Mouse (Mus musculus): ENCODE data around the gene Traf4. TPM values are rescaled to one million over a fixed set of nuclear protein-coding genes. Genes with fewer than 3 reads are reported as not detected.
"Not testable (repeated sequence)": the region's sequence is repeated elsewhere in the genome, so short reads cannot be mapped to it uniquely, and the experiment has no call there.

The Traf4 gene
- 10 to 100 TPM; 42.7 to 46.5 TPM for total RNA-seq (2021)
- long read RNA-seq, experiment 1, transcript Traf4-201 (7 exons, 2,078 nt): major isoform, 40 of 48 reads
- long read RNA-seq, experiment 1, partial matches to known transcripts: 3 of 48 reads
- long read RNA-seq, experiment 1, other reads (novel, unspliced or antisense): 5 of 48 reads
- long read RNA-seq, experiment 2, transcript Traf4-201 (7 exons, 2,078 nt): major isoform, 44 of 78 reads
- long read RNA-seq, experiment 2, partial matches to known transcripts: 17 of 78 reads
- long read RNA-seq, experiment 2, other reads (novel, unspliced or antisense): 17 of 78 reads

DNA sequence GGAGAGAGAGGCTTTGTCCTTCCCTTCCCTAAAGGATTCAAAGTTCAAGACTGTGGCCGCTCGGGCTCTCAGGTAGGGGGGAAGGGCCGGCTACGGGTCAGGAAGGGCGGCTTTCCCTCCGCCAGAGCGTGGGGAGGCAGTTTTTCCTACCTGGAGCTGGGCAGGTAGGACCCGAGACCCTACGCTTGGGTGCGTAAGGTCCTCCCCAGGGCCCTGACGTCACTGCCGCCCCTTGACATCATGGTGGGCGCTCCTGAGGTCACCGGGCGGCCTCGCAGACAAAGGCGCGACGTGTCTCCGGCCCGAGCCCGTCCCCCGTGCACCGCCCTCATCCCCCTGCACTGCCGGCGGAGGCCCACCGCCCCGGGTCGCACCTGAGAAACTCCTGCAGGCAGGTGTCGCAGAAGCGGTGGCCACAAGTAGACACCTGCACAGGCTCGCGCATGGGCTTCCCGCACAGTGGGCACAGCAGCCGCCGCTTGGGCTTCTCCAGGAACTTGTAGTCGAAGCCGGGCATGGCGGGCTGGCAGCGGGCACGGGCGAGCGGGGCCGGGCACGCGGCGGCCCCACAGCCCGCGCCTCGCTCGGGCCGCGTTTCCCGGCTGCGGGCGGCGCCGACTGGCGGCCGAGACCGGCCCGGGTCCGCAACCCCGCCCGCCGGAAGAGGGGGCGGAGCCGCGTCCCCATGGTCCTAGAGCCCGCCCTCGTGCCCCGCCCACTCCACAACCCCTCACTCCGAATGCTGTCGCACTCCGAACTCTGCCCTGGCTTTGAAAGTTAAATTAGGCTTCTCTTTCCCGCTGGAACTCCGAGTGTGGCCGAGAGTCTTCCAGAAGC, at the start of gene Traf4:
Gene Traf4, minus strand, starts transcription at position 666 of the 837 bp plus-strand sequence.
- peak; percentile 54 to 62 for DNase-seq (ENCODE audit: low spot score in 2 of 2)

DNA sequence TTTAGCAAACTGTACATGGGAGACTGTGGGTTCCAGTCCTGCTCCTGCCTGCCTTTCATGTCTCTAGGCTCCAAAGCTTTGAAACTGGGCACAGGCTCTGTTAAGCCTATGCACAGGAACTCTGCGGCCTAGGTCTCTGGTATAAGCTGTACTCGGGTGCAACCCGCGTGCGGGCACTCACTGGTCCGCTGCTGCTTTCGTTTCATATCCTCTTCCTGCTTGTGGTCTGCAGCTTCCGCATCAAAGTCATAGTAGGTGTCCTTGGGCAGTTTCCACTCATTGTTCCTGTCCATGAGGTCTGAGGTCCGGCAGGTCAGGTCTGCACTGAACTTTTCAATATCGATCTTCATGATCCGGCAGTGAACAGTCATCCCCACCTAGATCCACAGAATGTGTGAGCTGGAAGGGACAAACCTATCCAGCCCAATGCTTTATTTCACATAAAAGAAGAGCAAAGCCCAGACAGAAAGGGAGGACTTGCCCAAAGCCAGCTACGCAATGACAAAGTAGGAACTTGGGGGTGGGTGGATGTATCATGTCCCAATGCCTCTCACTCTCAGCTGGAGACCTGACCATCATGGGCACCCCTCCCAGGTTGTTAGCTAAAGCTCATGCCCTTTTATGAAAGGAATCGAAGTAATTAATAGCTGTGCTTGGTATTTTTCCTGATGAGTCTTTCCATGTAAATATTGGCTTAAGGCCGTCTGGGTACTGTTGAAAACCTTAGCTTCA, 47.9 kb upstream of the Traf4 start:
- no peak for DNase-seq (ENCODE audit: low spot score in 2 of 2)

DNA sequence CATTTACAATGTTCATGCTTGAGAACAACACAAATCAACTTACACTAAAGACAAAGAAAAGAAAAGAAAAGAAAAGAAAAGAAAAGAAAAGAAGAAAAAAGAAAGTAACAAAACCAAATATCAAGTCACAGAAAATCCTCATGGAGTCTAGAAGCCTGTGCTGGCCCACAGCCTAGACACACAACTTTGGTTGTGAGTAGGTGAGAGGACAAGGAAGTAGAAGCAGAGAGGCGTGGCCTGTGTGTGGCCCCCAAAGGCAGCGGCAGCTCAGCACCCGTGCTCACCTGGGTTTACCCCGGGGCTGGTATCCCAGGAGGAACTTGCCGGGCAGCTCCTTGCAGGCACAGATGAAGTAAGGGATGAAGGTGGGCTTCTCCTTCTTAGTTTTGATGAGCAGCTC, 46.1 kb upstream of the Traf4 start:
- no peak for DNase-seq (ENCODE audit: low spot score in 2 of 2)

DNA sequence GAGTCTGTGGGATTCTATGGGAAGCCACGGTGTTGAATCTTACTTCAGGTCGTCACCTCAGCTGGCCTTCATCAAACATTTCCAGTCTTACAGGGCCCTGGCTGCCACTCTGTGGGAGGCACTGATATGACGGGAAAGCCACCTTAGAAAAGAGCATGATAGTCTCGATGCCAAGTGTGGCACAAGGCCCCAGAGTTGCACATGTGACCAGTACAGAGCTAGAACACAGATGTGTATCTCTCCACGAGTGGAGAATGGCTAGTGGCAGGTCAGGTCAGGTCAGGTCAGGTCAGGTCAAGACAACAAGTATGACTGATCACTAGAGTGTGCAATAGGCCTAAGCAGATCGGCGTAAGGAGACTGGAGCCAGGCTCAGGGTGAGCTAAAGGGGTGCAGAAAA, 45.2 kb upstream of the Traf4 start:
- no peak for DNase-seq (ENCODE audit: low spot score in 2 of 2)

DNA sequence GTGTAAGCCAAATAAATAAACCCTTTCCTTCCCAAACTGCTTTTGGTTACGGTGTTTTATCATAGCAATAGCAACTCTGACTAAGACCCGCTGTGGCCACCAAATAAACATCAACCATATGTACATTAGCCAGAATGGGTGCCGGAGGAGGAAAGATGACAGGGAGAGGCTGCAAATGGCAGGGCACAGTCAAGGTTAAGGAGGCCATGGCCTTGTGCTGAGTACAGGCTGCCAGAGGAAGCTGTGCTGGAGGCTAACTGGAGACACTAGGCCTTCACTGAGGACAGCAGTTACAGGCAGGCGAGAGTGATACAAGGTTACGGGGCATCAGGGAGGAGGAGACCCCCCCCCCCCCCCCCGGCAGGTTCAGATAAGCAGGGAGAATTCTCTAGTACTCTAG, 44.5 kb upstream of the Traf4 start:
- DNase-seq (ENCODE audit: low spot score in 2 of 2): no peak

DNA sequence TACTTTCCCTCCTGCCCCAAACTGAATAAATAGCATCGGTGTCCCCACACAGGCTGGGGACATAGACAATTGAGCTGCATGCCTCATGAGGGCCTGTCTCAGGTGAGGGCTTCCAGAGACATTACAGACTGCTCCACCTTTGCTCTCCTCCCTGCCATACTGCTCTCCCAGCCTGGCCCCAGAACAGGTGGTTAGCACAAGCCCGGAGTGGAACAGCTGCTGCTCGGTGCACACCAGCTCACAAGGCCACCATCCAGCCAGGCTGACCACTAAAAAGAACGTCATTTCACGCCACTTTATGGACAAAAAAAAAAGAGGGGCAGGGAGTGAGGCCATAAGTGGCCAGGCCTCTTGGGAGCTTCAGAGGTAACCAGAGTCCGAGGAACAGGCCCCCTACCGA, 41.8 kb upstream of the Traf4 start:
- no peak for DNase-seq (ENCODE audit: low spot score in 2 of 2)

DNA sequence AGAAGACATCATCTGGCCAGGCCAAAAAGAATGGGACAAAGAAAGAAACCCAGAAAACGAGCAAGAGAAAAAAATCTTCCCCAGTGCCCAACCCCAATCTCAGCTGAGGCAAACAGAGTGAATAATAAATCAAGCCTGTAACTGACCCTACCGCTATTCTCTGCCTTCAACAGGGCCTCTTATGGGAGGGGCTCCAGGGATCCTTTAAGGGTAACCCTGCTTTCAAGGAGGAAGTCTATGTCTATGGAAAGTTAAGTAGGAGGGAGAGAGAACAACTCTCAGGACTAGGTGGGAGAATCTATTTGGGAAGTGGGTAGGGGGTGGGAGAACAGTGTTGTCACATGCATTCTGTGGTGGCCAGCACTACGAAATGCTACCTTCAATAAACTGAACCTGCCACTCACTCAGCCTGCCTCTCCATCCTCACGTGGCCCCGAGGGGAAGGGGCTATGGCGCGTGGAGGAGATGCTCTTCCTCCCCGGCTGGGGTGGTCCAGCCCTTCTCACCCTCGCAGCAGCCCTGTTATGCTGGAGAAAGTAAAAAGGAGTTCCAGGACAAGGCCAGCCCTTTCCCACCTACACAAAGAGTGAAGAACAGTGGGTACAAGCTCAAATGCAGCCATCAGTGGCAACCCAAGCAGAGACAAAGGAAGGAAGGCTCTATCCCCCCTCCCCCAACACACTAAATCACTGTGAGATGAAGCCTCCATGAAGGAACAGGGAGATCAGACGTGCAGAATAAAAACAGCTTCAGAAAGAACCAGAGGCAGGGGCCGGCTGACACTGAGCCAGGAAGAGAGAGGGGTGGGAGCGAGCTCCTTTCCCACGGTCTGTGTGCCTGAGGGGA, 40.2 kb upstream of the Traf4 start:
- no peak for DNase-seq (ENCODE audit: low spot score in 2 of 2)

DNA sequence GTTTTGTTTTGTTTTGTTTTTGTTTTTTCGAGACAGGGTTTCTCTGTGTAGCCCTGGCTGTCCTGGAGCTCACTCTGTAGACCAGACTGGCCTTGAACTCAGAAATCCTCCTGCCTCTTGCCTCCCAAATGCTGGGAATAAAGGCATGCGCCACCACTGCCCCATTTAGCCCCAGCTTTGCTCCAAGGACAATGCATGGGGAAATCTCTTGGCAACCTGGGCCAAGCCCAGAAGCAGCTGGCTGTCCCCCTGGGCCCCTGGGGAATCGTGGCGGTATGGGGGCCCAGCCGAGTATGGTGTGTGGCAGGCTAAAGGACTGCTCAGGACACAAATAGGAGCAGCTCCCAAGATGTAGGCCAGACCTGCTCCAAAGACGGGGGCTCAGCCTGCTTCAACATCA, 38.9 kb upstream of the Traf4 start:
- no peak for DNase-seq (ENCODE audit: low spot score in 2 of 2)

DNA sequence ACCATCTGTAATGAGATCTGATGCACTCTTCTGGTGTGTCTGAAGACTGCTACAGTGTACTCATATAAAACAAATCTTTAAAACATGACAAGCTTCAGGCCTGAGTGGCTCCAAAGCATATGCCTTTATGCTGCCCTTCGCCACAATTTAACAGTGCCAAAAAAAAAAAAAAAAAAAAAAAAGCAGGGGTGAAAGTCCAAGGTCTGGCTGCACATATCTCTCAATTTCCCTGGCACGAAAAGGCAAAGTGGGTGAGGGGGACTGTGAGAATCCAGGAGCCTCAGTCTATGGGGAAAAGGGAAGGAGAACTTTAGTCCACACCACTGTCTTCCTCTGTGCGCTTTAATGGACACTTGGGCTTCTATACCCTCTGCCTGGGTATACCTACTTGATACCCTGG, 37.0 kb upstream of the Traf4 start:
- DNase-seq (ENCODE audit: low spot score in 2 of 2): no peak

DNA sequence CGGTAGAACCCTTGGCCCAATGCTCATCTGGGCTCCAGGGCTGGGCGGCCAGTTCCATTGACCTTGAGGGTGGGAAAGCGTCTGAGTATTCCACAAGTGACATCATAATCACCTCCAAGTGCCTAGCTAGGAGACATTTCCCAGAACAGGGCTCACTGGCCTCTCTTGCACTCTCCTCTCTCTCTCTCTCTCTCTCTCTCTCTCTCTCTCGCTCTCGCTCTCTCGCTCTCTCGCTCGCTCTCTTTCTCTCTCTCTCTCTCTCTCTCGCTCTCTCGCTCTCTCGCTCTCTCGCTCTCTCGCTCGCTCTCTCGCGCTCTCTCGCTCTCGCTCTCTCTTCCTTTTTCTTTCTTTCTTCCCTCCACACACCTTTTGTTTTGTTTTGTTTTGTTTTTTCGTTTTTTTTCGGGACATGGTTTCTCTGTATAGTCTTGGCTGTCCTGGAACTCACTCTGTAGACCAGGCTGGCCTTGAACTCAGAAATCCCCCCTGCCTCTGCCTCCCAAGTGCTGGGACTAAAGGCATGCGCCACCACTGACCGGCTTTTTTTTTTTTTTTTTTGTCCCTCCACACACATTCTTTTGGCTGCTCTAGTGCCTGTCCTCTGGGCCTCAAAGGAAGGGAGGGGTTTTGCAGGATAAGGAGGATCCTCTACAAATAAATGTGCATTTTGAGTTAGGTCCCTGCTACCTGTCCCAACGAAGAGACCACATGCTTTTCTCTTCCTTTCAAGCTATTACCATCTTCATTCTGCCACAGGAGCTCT, 29.9 kb upstream of the Traf4 start:
- DNase-seq (ENCODE audit: low spot score in 2 of 2): no peak

DNA sequence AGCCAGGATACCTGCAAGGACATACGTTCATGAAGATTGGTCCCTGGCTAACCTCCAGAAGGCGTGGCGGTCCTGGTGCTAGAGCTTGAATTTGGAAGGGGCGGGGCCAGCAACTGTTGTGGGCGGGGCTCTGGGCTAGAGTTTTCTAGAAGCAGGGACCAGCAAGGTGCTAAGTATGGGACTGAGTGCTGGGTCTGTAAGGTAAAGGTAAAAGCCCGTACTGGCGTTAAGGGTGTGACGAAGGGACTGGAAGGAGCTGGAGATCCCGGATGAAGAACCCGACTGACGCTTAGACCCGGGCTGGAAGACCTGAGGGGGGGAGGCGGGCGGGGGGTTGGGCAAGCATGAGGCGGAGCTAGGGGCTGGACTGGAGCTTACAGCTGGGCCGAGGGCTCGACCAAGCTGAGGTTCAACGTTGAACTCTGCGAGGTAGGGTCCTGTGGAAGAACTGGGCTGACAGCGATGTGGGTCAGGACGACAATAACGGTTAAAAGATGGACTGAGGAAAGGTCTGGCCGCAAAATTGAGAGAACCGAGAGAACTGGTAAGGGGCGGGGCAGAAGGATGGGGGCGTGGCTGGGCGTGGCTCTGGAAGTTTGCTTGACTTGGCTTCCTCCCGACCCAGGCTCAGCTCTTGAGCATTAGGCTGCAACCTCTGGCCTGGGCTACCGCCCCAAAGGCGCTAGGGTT, 29.2 kb upstream of the Traf4 start:
- peak; percentile 54 to 67 for DNase-seq (ENCODE audit: low spot score in 2 of 2)

DNA sequence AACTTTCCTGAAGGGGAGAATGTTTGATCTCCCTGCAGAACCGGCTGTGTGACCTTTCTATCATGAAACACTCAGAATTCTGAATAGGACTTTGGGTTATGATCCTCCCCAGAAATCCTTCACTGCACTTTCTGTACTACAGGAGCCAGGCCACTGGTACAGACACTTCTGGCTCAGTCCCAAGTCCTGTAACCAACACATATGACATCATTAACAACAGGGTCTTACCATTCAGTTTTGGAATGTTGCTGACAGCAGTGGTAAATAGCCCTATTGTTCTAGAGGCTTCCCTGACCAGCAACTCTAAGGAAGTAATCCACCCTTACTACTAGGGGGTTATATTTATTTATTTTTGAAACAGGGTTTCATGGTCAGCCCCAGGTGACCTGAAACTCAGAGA, 27.7 kb upstream of the Traf4 start, which contains the start of gene Proca1:
Gene Proca1, plus strand, starts transcription at position 280 of the 400 bp plus-strand sequence.
- no peak for DNase-seq (ENCODE audit: low spot score in 2 of 2)

DNA sequence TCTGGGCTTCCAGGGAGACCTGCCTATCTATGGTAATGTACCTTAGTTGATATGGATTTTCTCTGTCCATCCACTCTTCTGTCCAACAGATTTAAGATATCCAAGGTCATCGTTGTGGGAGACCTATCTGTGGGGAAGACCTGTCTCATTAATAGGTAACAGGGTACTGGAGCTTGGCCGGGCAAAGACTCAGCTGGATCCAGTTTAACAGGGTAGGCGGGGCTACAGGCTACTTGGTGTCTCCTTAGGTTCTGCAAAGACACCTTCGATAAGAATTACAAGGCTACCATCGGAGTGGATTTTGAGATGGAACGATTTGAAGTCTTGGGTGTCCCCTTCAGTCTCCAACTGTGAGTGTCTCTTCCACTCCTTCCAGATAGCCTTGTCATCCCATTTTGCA, 24.7 kb upstream of the Traf4 start:
- DNase-seq (ENCODE audit: low spot score in 2 of 2): no peak

DNA sequence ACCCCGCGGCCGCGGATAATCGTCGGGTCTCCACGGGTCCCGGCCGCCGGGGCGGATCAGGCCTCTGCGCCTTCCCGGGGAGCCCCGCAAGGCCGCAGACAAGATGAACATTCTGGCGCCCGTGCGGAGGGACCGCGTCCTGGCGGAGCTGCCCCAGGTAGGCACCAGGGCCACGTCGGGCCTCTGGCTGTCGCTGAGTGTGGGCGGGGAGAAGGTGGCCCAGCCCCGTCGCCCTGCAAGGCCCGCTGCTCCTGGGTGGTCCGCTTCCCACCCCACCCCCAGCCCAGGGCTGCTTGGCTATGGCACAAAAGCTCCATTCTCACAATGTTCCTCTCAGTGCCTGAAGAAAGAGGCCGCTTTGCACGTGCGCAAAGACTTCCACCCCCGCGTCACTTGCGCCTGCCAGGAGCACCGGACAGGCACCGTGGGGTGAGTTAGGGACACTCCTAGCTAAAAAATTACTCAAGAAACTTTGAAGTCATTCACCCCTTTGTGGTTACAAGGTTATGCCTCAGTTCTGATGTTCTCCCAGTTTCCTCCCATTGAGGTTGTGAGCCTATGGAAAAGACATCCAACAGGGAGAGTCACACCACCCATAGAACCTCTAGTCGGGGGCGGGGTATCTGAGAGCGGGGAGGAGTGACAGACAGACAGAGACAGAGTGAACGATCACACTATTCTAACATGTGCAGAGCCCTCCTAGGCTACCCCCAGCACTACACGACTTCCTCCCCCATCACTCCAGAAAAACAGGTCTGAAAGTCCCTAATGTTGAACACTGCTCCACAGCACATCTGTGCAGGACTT, 24.0 kb upstream of the Traf4 start:
- peak; percentile 40 to 51 for DNase-seq (ENCODE audit: low spot score in 2 of 2)

DNA sequence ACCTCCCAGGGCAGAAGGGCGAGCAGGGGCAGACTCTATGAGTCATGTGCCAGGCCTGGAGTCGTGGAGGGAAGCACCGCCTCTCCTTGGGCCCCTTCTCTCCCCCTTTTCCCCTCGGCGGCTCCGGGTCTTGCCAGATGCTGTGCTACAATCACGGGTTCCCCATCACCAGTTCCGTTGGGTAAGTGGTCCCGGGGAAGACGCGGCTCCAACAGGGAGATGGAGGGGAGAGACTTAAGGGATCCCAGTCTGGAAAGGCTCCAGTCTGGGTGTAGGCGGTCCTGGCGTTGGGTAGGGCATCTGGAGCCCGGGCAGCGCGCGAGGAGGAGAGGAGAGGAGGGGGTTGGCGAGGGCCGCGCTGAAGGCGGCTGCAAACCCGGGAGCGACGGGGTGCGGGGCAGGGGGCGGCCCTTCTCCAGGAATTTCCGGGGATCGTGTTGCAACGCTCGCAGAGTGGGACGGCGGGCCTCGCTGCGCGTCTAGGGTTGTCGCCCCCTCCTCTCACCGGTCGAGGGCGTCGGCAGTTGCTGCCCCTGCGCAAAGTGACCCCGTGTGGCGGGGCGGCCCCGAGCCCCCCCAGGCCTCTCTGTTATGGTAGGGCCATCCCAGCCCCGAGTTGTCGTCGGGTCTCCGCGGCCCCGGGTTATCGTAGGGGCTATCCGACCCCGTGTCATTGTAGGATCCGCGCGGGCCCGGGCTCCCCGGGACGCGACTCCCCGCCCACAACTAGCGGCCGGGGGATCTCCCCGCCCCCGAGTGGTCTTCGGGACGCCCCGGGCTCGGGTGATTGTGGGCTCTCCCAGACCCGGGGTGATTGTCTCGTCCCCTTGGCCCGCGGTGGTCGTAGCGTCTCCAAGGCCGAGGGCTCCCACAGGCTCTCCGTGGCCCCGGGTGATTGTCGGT, 23.2 kb upstream of the Traf4 start, which contains the start of gene Rab34:
Gene Rab34, plus strand, starts transcription at position 100 of the 903 bp plus-strand sequence.
- DNase-seq (ENCODE audit: low spot score in 2 of 2): peak; percentile 62 to 70

DNA sequence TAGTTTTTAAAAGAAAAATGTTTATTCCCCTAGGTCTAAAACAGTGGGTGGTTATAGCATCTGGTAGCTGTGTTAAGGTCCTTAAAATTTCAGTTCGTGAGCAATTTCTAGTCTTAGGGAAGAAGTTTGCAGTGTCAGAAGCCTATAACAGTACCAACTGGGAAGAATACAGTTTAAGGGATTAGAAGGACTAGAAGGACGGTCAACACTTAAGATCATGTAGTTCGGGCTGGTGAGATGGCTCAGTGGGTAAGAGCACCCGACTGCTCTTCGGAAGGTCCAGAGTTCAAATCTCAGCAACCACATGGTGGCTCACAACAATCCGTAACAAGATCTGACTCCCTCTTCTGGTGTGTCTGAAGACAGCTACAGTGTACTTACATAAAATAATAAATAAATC, 19.3 kb upstream of the Traf4 start:
- not testable (repeated sequence) for DNase-seq (ENCODE audit: low spot score in 2 of 2)

DNA sequence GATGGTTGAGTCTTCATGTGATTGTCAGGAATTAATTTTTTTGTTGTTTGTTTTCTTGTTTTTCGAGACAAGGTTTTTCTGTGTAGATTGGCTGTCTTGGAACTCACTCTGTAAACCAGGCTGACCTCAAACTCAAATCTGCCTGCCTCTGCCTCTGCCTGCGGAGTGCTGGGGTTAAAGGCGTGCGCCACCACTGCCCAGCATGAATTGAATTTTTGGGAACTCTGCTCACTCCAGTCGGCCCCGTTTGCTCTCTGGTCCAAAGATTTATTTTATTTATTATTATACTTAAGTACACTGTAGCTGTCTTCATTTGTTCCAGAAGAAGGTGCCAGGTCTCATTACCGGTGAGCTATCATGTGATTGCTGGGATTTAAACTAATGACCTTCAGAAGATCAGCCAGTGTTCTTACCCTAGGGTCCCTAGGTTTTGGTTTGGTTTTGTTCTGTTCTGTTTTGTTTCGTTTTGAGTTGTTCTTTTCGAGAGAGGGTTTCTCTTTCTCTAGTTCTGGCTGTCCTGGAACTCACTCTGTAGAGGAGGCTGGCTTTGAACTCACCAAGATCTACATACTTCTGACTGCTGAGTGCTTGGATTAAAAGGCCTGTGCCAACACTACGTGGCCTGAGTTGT, 18.6 kb upstream of the Traf4 start:
- DNase-seq (ENCODE audit: low spot score in 2 of 2): no peak

Measured in adrenal gland, postnatal 4 days (tissue).